9 mouse cellular contexts compared by ENCODE assay signal in the genomic region with DNA sequence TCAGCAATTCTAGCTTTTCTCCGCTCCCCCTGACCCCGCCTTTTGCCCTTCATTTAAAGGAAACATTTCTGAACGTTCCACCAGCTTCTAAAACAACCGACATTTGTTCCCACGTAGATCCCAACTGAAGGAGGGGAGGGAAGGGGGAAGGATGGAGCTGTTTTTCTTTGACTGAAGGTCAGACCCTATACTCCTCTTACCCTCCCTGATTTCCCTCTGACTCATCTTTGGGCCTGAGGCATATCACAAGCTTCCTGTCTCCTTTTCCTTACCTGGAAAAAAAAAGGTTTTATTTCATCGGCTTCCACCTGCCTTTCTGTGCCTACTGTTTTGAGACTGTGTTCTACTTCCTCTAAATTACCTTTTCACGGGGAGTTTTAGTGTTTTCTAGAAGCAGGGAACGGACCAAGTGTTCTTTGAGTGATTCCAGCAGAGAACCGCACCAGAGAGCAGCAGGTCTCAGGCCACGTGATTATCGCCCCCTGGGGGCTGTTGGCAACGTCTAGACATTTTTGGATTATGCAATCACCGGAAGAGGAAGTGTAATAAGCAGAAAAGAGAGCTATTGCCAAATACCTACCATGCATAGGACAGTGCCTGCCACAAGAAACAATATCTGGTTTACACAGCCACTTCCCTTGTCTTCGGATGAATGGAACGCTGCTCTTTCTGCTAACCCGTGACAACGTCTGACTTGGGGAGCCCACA.
A peak's percentile ranks its signal among the peaks of the same experiment; 100 is the strongest.
DNase-seq lines count a peak whose midpoint lies in the region; ATAC-seq and TF ChIP-seq lines count a peak whose summit lies in the region.
"Had no signal": no experiment of that assay in that cellular context is flagged by ENCODE, and none has a peak within 500 bp of the region (broad histone marks: within the 10 kb centered on the region; RNA-seq: fewer than 3 reads in every experiment).

No protein-coding gene starts in this region.

- no peak for ATAC-seq in hindbrain, embryonic 16.5 days
- peak; percentile 62; the same call in 1 of the 2 replicates for ATAC-seq in intestine, embryonic 16.5 days

- no peak overlapping the region for H3K4me2 ChIP-seq in hindbrain, embryonic 16.5 days (ENCODE audit: low read length)
- H3K4me2 ChIP-seq in intestine, embryonic 16.5 days (ENCODE audit: low read depth, low read length) = peak overlapping the region; percentile 5; the same call in 1 of the 2 replicates

- no peak for TF ChIP-seq POLR2A in lung, adult 2 months (IDR thresholded peaks at IDR 0.05; ENCODE audit: borderline replicate concordance, extremely low read depth, low read depth, low read length)

- no peak for TF ChIP-seq CTCF in gastrocnemius, adult 2 months (IDR thresholded peaks at IDR 0.05)
- no peak for TF ChIP-seq CTCF in lung, adult 2 months (IDR thresholded peaks at IDR 0.05; ENCODE audit: insufficient read depth, low read length)

- H3K27me3 ChIP-seq in hindbrain, embryonic 10.5 days (ENCODE audit: insufficient read depth, poor library complexity, severe bottlenecking) = no peaks in the 10 kb centered on the region; the same call in 1 of the 2 replicates
- no peaks in the 10 kb centered on the region for H3K27me3 ChIP-seq in hindbrain, embryonic 16.5 days (replicated peaks; ENCODE audit: control insufficient read depth, insufficient read depth, low read length)
- no peaks in the 10 kb centered on the region for H3K27me3 ChIP-seq in intestine, embryonic 16.5 days (replicated peaks; ENCODE audit: control insufficient read depth, insufficient read depth, low read length)

- 47% methylated on average over 17 of the region's 17 CpGs for WGBS in hindbrain, embryonic 10.5 days
- 30% methylated on average over 17 of the region's 17 CpGs for whole genome bisulfite sequencing in hindbrain, embryonic 16.5 days
- 45% methylated on average over 17 of the region's 17 CpGs for WGBS in intestine, embryonic 16.5 days
- 20% methylated on average over 17 of the region's 17 CpGs for WGBS in lung, adult 2 months

- no peaks in the 10 kb centered on the region for H3K9me3 ChIP-seq in hindbrain, embryonic 10.5 days
- H3K9me3 ChIP-seq in hindbrain, embryonic 16.5 days (ENCODE audit: control insufficient read depth, low read length) = no peaks in the 10 kb centered on the region
- H3K9me3 ChIP-seq in intestine, embryonic 16.5 days (ENCODE audit: control insufficient read depth, low read length) = no peaks in the 10 kb centered on the region

- H3K4me3 ChIP-seq in hindbrain, embryonic 10.5 days = no peak overlapping the region
- no peak overlapping the region for H3K4me3 ChIP-seq in hindbrain, embryonic 16.5 days (ENCODE audit: low read length)
- H3K4me3 ChIP-seq in gastrocnemius, adult 2 months = peak overlapping the region; percentile 37
- no peak overlapping the region for H3K4me3 ChIP-seq in intestine, embryonic 16.5 days (ENCODE audit: low read length)
- H3K4me3 ChIP-seq in lung, adult 2 months (replicated peaks; ENCODE audit: extremely low read depth, low read depth, low read length) = no peak overlapping the region

- no peaks in the 10 kb centered on the region for H3K36me3 ChIP-seq in hindbrain, embryonic 10.5 days
- no peaks in the 10 kb centered on the region for H3K36me3 ChIP-seq in hindbrain, embryonic 16.5 days (ENCODE audit: control insufficient read depth, insufficient read depth, low read length)
- no peaks in the 10 kb centered on the region for H3K36me3 ChIP-seq in intestine, embryonic 16.5 days (ENCODE audit: control insufficient read depth, insufficient read depth, low read length)

- no peak overlapping the region for H3K9ac ChIP-seq in hindbrain, embryonic 16.5 days (ENCODE audit: low read depth, low read length)
- H3K9ac ChIP-seq in intestine, embryonic 16.5 days (ENCODE audit: low read depth, low read length) = no peak overlapping the region

- intact Hi-C loops in gastrocnemius, adult 2 months (cut with DNase I) = no loop called here

- peaks cover 22% of the 10 kb centered on the region for H3K4me1 ChIP-seq in hindbrain, embryonic 10.5 days (replicated peaks)
- H3K4me1 ChIP-seq in hindbrain, embryonic 16.5 days (ENCODE audit: control insufficient read depth, insufficient read depth, low read depth, low read length) = peaks cover 6% of the 10 kb centered on the region
- H3K4me1 ChIP-seq in intestine, embryonic 16.5 days (ENCODE audit: control insufficient read depth, insufficient read depth, low read length) = peaks cover 11% of the 10 kb centered on the region; the same call in 1 of the 2 replicates
- no peaks in the 10 kb centered on the region for H3K4me1 ChIP-seq in lung, adult 2 months (ENCODE audit: control insufficient read depth, insufficient read depth, low read length)

- peak; percentile 28 for DNase-seq in hindbrain, embryonic 10.5 days (ENCODE audit: low spot score)
- peak; percentile 66 for DNase-seq in adrenal gland, postnatal 14 days
- DNase-seq in gastrocnemius, adult 2 months = peak; percentile 38
- peak; percentile 27 for DNase-seq in lung, adult 2 months
- DNase-seq in ovary, postnatal 36 days (ENCODE audit: low spot score) = peak; percentile 29
- DNase-seq in layer of hippocampus, postnatal 36 days = no peak

- 0 out of 2 replicates have a peak overlapping the region, but pooled peaks have one; percentile 53 for H3K27ac ChIP-seq in hindbrain, embryonic 10.5 days
- no peak overlapping the region for H3K27ac ChIP-seq in hindbrain, embryonic 16.5 days (ENCODE audit: low read depth, low read length)
- H3K27ac ChIP-seq in gastrocnemius, adult 2 months = no peak overlapping the region
- no peak overlapping the region for H3K27ac ChIP-seq in intestine, embryonic 16.5 days (ENCODE audit: low read length)
- H3K27ac ChIP-seq: macrophage had no signal

Comparison
In these comparisons a context has a peak if more than half of its experiments do, and no peak if none do; other contexts are left out.
1. DNase-seq: peak in hindbrain, embryonic 10.5 days (single experiment), adrenal gland, postnatal 14 days (single experiment), gastrocnemius, adult 2 months (single experiment), lung, adult 2 months (single experiment) and ovary, postnatal 36 days (single experiment); none in layer of hippocampus, postnatal 36 days (0 of 2).